Mouse (Mus musculus): ENCODE measurements around the gene Fam136a. TPM values are rescaled to one million over a fixed set of nuclear protein-coding genes. Genes with fewer than 3 reads are reported as not detected.
A peak's percentile ranks its signal among the peaks of the same experiment; 100 is the strongest.

Fam136a gene
- polyA plus RNA-seq, 1 experiment from 2014 or later = 162 TPM

GRCm38 (mm10) chr6:86385362-86386104, 20.1 kb downstream of the Fam136a start:
- Histone ChIP-seq H3K4me1 (replicated peaks; ENCODE audit: control insufficient read depth, insufficient read depth, low read length) (no peaks in the 10 kb centered on the region), H3K9ac (ENCODE audit: low read length) (no peak overlapping the region), H3K9me3 (ENCODE audit: control insufficient read depth, low read length) (no peaks in the 10 kb centered on the region), H3K27ac (ENCODE audit: low read depth) (no peak overlapping the region), H3K27me3 (replicated peaks; ENCODE audit: control insufficient read depth, insufficient read depth, low read length) (no peaks in the 10 kb centered on the region), H3K4me2 (ENCODE audit: low read length) (no peak overlapping the region), H3K36me3 (ENCODE audit: control insufficient read depth, insufficient read depth, low read length) (peaks cover 53% of the 10 kb centered on the region), H3K4me3 (ENCODE audit: low read depth, low read length) (no peak overlapping the region)
- WGBS = 84% methylated on average over 5 of the region's 5 CpGs
- no peak for DNase-seq (ENCODE audit: low spot score)
- ATAC-seq (replicated peaks; ENCODE audit: low FRiP score, low TSS enrichment, low read depth) = no peak

DNA sequence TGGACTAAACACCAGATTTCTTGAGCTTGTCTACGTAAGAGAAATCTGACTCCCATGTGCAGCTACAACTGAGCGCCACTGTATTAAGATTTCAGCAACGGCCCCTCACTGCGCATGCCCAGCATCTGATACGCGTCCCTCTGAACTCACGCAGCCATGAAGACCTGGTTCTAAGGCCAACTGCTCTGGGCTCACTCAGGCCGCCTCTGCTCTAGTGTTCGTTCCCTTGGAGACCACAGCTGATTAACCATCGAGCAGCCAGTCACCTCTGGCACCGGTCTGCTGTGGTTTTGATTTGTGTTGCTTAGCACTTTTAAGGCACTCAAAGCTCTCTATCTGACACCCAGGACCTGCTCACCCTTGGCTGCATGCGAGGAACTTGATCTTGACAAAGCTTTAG, 21.9 kb downstream of the Fam136a start:
- Histone ChIP-seq H3K9ac (ENCODE audit: low read length) (no peak overlapping the region), H3K4me3 (ENCODE audit: low read depth, low read length) (no peak overlapping the region), H3K27me3 (replicated peaks; ENCODE audit: control insufficient read depth, insufficient read depth, low read length) (no peaks in the 10 kb centered on the region), H3K27ac (ENCODE audit: low read depth) (no peak overlapping the region), H3K9me3 (ENCODE audit: control insufficient read depth, low read length) (no peaks in the 10 kb centered on the region), H3K4me1 (replicated peaks; ENCODE audit: control insufficient read depth, insufficient read depth, low read length) (no peaks in the 10 kb centered on the region), H3K36me3 (ENCODE audit: control insufficient read depth, insufficient read depth, low read length) (peaks cover 71% of the 10 kb centered on the region), H3K4me2 (ENCODE audit: low read length) (no peak overlapping the region)
- 88% methylated on average over 12 of the region's 12 CpGs for WGBS
- ATAC-seq (replicated peaks; ENCODE audit: low FRiP score, low TSS enrichment, low read depth) = no peak
- no peak for DNase-seq (ENCODE audit: low spot score)

- H3K36me3 ChIP-seq (ENCODE audit: control insufficient read depth, insufficient read depth, low read length) = peaks cover 75% of the 10 kb centered on the region
These were observed 23.0 kb downstream of the Fam136a start for GRCm38 (mm10) chr6:86388461-86388860.

GRCm38 (mm10) chr6:86391326-86391725, 25.9 kb downstream of the Fam136a start:
- Histone ChIP-seq H3K9ac (ENCODE audit: low read length) (no peak overlapping the region), H3K4me1 (replicated peaks; ENCODE audit: control insufficient read depth, insufficient read depth, low read length) (peaks cover 13% of the 10 kb centered on the region), H3K4me2 (ENCODE audit: low read length) (no peak overlapping the region), H3K36me3 (ENCODE audit: control insufficient read depth, insufficient read depth, low read length) (peaks cover 70% of the 10 kb centered on the region), H3K9me3 (ENCODE audit: control insufficient read depth, low read length) (no peaks in the 10 kb centered on the region), H3K4me3 (ENCODE audit: low read depth, low read length) (no peak overlapping the region), H3K27ac (ENCODE audit: low read depth) (no peak overlapping the region), H3K27me3 (replicated peaks; ENCODE audit: control insufficient read depth, insufficient read depth, low read length) (no peaks in the 10 kb centered on the region)
- DNase-seq (ENCODE audit: low spot score) (no peak), ATAC-seq (replicated peaks; ENCODE audit: low FRiP score, low TSS enrichment, low read depth) (no peak)
- 89% methylated on average over 5 of the region's 5 CpGs for WGBS

More at GRCm38 (mm10) chr6:86388461-86388860, 23.0 kb downstream of the Fam136a start:
- ATAC-seq (replicated peaks; ENCODE audit: low FRiP score, low TSS enrichment, low read depth) (no peak), DNase-seq (ENCODE audit: low spot score) (no peak)
- H3K27ac ChIP-seq (ENCODE audit: low read depth) = no peak overlapping the region
- H3K27me3 ChIP-seq (replicated peaks; ENCODE audit: control insufficient read depth, insufficient read depth, low read length) = no peaks in the 10 kb centered on the region
- H3K9ac ChIP-seq (ENCODE audit: low read length) = no peak overlapping the region
- H3K4me3 ChIP-seq (ENCODE audit: low read depth, low read length) = no peak overlapping the region
- no peak overlapping the region for H3K4me2 ChIP-seq (ENCODE audit: low read length)
- H3K4me1 ChIP-seq (replicated peaks; ENCODE audit: control insufficient read depth, insufficient read depth, low read length) = no peaks in the 10 kb centered on the region
- WGBS = 75% methylated on average over 18 of the region's 18 CpGs
- H3K9me3 ChIP-seq (ENCODE audit: control insufficient read depth, low read length) = no peaks in the 10 kb centered on the region

GRCm38 (mm10) chr6:86393187-86393586, 27.7 kb downstream of the Fam136a start:
- Histone ChIP-seq H3K36me3 (ENCODE audit: control insufficient read depth, insufficient read depth, low read length) (peaks cover 53% of the 10 kb centered on the region), H3K4me3 (ENCODE audit: low read depth, low read length) (no peak overlapping the region), H3K9me3 (ENCODE audit: control insufficient read depth, low read length) (no peaks in the 10 kb centered on the region), H3K27ac (ENCODE audit: low read depth) (no peak overlapping the region), H3K4me1 (replicated peaks; ENCODE audit: control insufficient read depth, insufficient read depth, low read length) (peaks cover 17% of the 10 kb centered on the region), H3K4me2 (ENCODE audit: low read length) (no peak overlapping the region), H3K9ac (ENCODE audit: low read length) (no peak overlapping the region), H3K27me3 (replicated peaks; ENCODE audit: control insufficient read depth, insufficient read depth, low read length) (no peaks in the 10 kb centered on the region)
- 91% methylated on average over 1 of the region's 1 CpGs for WGBS
- DNase-seq (ENCODE audit: low spot score) (no peak), ATAC-seq (replicated peaks; ENCODE audit: low FRiP score, low TSS enrichment, low read depth) (no peak)

DNA sequence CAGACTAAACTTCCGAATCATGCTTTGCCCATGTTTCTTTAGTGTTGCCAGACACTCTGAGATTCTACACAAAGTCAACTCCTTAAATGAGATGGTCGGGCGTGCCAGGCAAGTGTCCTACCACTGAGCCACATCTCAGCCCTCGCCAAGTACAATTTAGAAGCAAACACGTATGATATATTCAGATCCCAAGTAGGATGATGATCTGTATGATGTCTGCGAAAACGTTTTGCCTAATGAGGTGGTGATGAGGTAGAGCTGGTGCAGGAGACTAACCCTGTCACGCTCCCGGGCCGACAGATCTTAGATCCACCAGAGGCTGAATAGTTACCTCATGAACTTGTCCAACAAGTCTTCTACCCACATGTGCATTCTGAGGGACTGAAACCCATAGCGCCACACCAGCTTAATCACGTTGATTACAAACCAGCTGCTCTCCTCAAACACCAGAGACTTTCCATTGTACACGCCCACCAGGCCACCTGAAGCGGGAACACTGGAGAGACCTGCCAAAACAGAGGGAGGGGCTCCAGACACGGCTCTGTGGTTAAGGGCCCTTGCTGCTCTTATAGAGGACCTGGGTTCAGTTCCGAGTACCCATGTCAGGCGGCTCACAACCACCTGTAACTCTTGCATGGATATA, 28.8 kb downstream of the Fam136a start:
- WGBS = 91% methylated on average over 17 of the region's 17 CpGs
- H3K36me3 ChIP-seq (ENCODE audit: control insufficient read depth, insufficient read depth, low read length) = peaks cover 43% of the 10 kb centered on the region
- DNase-seq (ENCODE audit: low spot score) = no peak
- H3K9me3 ChIP-seq (ENCODE audit: control insufficient read depth, low read length) = no peaks in the 10 kb centered on the region
- H3K4me1 ChIP-seq (replicated peaks; ENCODE audit: control insufficient read depth, insufficient read depth, low read length) = peaks cover 17% of the 10 kb centered on the region
- no peak overlapping the region for H3K4me2 ChIP-seq (ENCODE audit: low read length)
- H3K9ac ChIP-seq (ENCODE audit: low read length) = no peak overlapping the region
- H3K27ac ChIP-seq (ENCODE audit: low read depth) = no peak overlapping the region
- no peak for ATAC-seq (replicated peaks; ENCODE audit: low FRiP score, low TSS enrichment, low read depth)
- H3K4me3 ChIP-seq (ENCODE audit: low read depth, low read length) = no peak overlapping the region
- H3K27me3 ChIP-seq (replicated peaks; ENCODE audit: control insufficient read depth, insufficient read depth, low read length) = no peaks in the 10 kb centered on the region

- no peak overlapping the region for H3K9ac ChIP-seq (ENCODE audit: low read length)
- H3K27me3 ChIP-seq (replicated peaks; ENCODE audit: control insufficient read depth, insufficient read depth, low read length) = no peaks in the 10 kb centered on the region
- H3K4me2 ChIP-seq (ENCODE audit: low read length) = peak overlapping the region; percentile 89
- no peak overlapping the region for H3K27ac ChIP-seq (ENCODE audit: low read depth)
- ATAC-seq (replicated peaks; ENCODE audit: low FRiP score, low TSS enrichment, low read depth) (no peak), DNase-seq (ENCODE audit: low spot score) (no peak)
- WGBS = 90% methylated on average over 9 of the region's 9 CpGs
- H3K4me3 ChIP-seq (ENCODE audit: low read depth, low read length) = no peak overlapping the region
- H3K4me1 ChIP-seq (replicated peaks; ENCODE audit: control insufficient read depth, insufficient read depth, low read length) = peaks cover 17% of the 10 kb centered on the region
- H3K9me3 ChIP-seq (ENCODE audit: control insufficient read depth, low read length) = no peaks in the 10 kb centered on the region
- peaks cover 36% of the 10 kb centered on the region for H3K36me3 ChIP-seq (ENCODE audit: control insufficient read depth, insufficient read depth, low read length)
These were observed 29.6 kb downstream of the Fam136a start for GRCm38 (mm10) chr6:86395021-86395420.

- no peak for DNase-seq (ENCODE audit: low spot score)
- Histone ChIP-seq H3K27ac (ENCODE audit: low read depth) (peak overlapping the region; percentile 84), H3K4me1 (replicated peaks; ENCODE audit: control insufficient read depth, insufficient read depth, low read length) (peaks cover 18% of the 10 kb centered on the region), H3K4me3 (ENCODE audit: low read depth, low read length) (peak overlapping the region; percentile 87), H3K36me3 (ENCODE audit: control insufficient read depth, insufficient read depth, low read length) (peaks cover 27% of the 10 kb centered on the region), H3K4me2 (ENCODE audit: low read length) (peak overlapping the region; percentile 89), H3K9ac (ENCODE audit: low read length) (peak overlapping the region; percentile 81), H3K27me3 (replicated peaks; ENCODE audit: control insufficient read depth, insufficient read depth, low read length) (no peaks in the 10 kb centered on the region), H3K9me3 (ENCODE audit: control insufficient read depth, low read length) (no peaks in the 10 kb centered on the region)
- ATAC-seq (replicated peaks; ENCODE audit: low FRiP score, low TSS enrichment, low read depth) = no peak
- 35% methylated on average over 10 of the region's 10 CpGs for WGBS
These were observed 30.5 kb downstream of the Fam136a start for GRCm38 (mm10) chr6:86395969-86396368.
